Mouse (Mus musculus) urinary bladder, postnatal 4 days (tissue): ENCODE data around the gene Olfr837.
"Not testable (repeated sequence)": the region's sequence is repeated elsewhere in the genome, so short reads cannot be mapped to it uniquely, and the experiment has no call there.

ENCODE experiments used
- DNase-seq, 2 experiments: peaks; one replicate each; pipeline ENCODE4 v3.0.0; 2021 to 2022; ENCODE audit warnings: low spot score in 2 of 2

Gene Olfr837

GRCm38 (mm10) chr9:19136017-19136416, at the start of gene Olfr837:
Gene Olfr837 (plus strand): TSS chr9:19136317.
- no peak for DNase-seq

GRCm38 (mm10) chr9:19092889-19093753, 43.0 kb upstream of the Olfr837 start:
- DNase-seq, result not testable (repeated sequence)

DNA sequence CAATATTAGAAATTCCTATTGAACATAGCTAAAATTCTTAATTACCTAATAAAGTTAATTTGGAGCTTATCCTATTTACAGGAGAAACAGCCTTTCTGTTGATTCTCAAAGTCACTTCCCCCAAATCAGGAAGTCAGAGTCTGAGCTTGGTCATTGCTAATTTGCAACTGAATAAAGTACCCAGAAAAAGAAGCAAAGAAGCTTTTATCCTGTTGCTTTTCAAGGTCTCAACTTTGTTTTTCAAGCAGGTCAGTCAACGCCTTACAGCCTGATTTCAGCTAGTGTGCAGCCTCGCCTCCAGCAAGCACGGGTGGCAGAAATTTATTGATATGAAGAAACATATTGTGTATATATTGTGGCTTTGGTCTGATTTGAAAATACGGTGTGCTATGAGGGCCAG, 38.8 kb upstream of the Olfr837 start:
- DNase-seq, result no peak

- DNase-seq, result no peak
Observed at GRCm38 (mm10) chr9:19120082-19120481, 16.0 kb upstream of the Olfr837 start, which contains the start of gene Olfr836. Gene Olfr836 (plus strand): TSS chr9:19120382.

DNA sequence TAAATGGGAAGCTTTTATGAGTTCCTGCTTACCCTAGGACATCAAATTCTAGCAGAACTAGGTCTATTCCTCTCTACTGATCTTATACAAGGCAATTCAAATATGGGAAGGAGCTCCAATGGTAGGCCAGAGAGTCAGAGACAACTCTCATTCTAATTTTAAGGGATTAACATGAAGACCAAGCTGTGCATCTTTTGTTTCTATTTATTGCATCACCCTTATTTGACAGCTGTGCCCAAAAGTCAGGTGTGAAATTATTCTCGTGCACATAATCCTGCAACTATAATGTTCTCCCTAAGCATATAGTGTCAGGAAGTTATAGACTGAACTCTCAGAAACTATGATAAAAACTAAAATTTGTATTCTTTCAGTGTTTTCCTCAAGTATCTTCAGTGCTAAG, 41.1 kb downstream of the Olfr837 start, which contains the start of gene Olfr839-ps1:
Gene Olfr839-ps1 (minus strand): TSS at position 101 of the 400 bp plus-strand sequence.
- DNase-seq, result no peak
